Mouse (Mus musculus) erythroblast, embryonic 14.5 days (primary cell): Measurements from ENCODE around the gene Zan.

Source experiments
- GATA1 ChIP-seq: IDR thresholded peaks from 2 replicates; pipeline ENCODE4 v1.6.1; 2012; ENCODE audit warnings: low read length, inconsistent platforms, mixed read lengths
- TAL1 ChIP-seq: IDR thresholded peaks from 3 replicates; pipeline ENCODE4 v1.6.1; 2012; ENCODE audit warnings: low read length, inconsistent platforms, mixed read lengths

GRCm38 (mm10) chr5:137381152-137381551, 95.7 kb downstream of the Zan start:
- TF ChIP-seq TAL1 (no peak), GATA1 (no peak)
